Mouse (Mus musculus) hindbrain, embryonic 15.5 days (tissue): ENCODE measurements at regions not wholly inside any gene's neighbourhood (a gene's known extent, or its start where the extent isn't known, plus 50 kb on each side); places are given as distances from the start of the nearest gene placed in this dataset.
"Not testable (repeated sequence)": the region's sequence is repeated elsewhere in the genome, so short reads cannot be mapped to it uniquely, and the experiment has no call there.

Source experiments
- ATAC-seq: fragments of 200-750 bp; cut with Nextera tagmentation; 2 replicates; pipeline ENCODE4 v1.8.0; 2017; ENCODE audit warnings: low read depth, moderate number of reproducible peaks, moderate TSS enrichment; ENCODE audit not compliant: low FRiP score
- H3K27ac ChIP-seq: fragments of 300-500 bp; sonication (generic); replicated peaks from 2 replicates; pipeline ENCODE4 v1.5.1; 2015; ENCODE audit warnings: mild to moderate bottlenecking, inconsistent platforms
- H3K27me3 ChIP-seq: fragments of 300-500 bp; sonication (generic); 2 replicates; pipeline ENCODE4 v1.6.1; 2015; ENCODE audit warnings: control low read depth, inconsistent platforms
- H3K36me3 ChIP-seq: fragments of 300-500 bp; sonication (generic); 2 replicates; pipeline ENCODE4 v1.6.1; 2015; ENCODE audit warnings: control low read depth, inconsistent platforms
- H3K4me1 ChIP-seq: fragments of 300-500 bp; sonication (generic); replicated peaks from 2 replicates; pipeline ENCODE4 v1.6.1; 2015; ENCODE audit warnings: control low read depth, inconsistent platforms
- H3K4me2 ChIP-seq: fragments of 300-500 bp; sonication (generic); 2 replicates; pipeline ENCODE4 v1.6.1; 2015; ENCODE audit warnings: moderate library complexity, mild to moderate bottlenecking, inconsistent platforms
- H3K4me3 ChIP-seq: fragments of 300-500 bp; sonication (generic); 2 replicates; pipeline ENCODE4 v1.5.1; 2015; ENCODE audit warnings: mild to moderate bottlenecking, inconsistent platforms
- H3K9ac ChIP-seq: fragments of 300-500 bp; sonication (generic); 2 replicates; pipeline ENCODE4 v1.6.1; 2015; ENCODE audit warnings: inconsistent platforms
- H3K9me3 ChIP-seq: fragments of 300-500 bp; sonication (generic); 2 replicates; pipeline ENCODE4 v1.6.1; 2016; ENCODE audit warnings: control low read depth, inconsistent platforms
- WGBS: fragments of 180-500 bp; shearing (Covaris S2); methylation state at CpG from one replicate; pipeline ENCODE4 v1.1.7; 2015; 5-methylcytosine and 5-hydroxymethylcytosine counted together

DNA sequence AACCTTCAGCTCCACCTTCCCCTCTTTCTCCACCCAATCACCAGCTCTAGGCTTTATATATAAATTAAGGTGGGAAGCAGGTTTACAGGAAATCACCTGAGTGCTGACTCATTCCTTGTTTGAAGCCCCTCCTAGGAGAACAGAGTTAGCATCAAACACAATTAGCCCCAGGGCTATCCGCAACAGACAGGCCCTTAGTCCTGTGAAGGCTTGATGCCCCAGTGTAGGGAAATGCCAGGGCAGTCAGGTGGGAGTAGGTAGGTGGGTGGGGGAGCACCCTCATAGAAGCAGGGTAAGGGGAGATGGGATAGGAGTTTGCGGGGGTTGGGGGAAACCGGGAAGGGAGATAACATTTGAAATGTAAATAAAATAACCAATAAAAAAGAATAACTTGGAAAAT is 123.2 kb downstream of the Brms1l start:
- ATAC-seq, H3K4me3 ChIP-seq, H3K9ac ChIP-seq, H3K4me1 ChIP-seq, H3K27me3 ChIP-seq, H3K9me3 ChIP-seq, H3K36me3 ChIP-seq, H3K4me2 ChIP-seq, H3K27ac ChIP-seq: not testable (repeated sequence)
- WGBS: 97% methylated on average over 3 of the region's 3 CpGs

DNA sequence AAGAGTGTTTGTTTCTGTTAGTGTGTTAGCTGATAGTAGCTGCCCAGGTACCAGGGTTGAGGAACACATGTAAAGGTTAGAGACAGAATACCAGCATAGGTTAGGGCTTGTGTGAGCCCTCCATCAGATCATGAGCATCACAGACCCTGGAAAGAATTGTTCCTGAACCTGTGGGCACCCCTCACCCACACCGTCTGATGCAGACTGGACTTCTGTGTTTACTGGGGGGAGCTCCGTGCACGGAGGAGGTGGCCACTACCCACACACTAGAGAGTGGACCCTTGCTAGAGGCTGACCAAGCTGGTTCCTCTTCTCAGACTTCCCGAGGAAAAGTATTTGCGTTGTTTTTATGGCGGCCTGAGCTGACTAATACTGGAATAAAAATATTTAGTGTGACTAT is 104.4 kb downstream of the Brms1l start:
- no peaks in the 10 kb centered on the region for H3K9me3 ChIP-seq
- 97% methylated on average over 6 of the region's 6 CpGs for WGBS
- no peak overlapping the region for H3K9ac ChIP-seq
- no peaks in the 10 kb centered on the region for H3K36me3 ChIP-seq
- H3K4me1 ChIP-seq: peaks cover 13% of the 10 kb centered on the region
- peaks cover 3% of the 10 kb centered on the region; the same call in 1 of the 2 replicates for H3K27me3 ChIP-seq
- H3K4me3 ChIP-seq: no peak overlapping the region
- no peak overlapping the region for H3K4me2 ChIP-seq
- ATAC-seq: peak; percentile 50; the same call in 1 of the 2 replicates
- peak overlapping the region; percentile 49; the same call in 1 of the 2 replicates for H3K27ac ChIP-seq

DNA sequence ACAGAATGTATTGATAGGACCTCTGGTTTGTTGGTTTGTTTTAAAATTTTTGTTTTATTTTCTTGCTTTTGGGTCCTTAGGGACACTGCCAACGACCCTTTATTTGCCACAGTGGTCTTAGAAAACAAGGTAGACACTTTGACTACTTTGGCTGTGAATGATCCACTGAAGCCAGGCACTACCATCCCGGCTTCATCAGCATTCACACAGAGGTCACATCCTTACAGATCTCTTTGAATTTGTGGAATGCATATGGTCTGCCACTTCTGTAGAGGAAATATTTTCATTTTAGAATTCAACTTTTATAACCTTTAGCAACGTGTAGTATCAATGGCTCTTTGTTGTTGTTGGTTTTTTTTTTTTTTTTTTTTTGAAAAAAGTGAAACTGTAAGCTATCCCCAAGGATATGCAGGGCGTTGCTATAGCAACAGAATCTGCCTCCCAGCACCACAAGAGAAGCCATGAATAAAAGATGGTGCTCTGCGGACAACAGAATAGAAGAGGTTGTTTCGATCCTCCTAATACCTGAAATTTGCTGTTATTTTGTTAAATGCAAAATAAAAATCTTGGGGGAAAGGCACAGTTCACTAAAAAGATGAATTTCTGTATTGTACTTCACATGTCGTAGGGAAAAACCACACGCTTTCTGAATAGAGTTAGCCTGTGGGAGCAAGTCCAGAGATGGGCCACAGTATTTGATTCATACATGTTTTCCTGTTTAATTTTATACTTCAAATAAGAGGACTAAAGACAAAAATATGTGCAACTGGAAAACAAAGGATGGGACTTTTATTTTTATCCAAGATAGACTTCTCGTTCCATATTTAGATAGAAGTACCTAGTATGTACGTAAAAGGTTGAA is 103.4 kb downstream of the Brms1l start:
- ATAC-seq: peak; percentile 92
- peak overlapping the region; percentile 21 for H3K4me2 ChIP-seq

DNA sequence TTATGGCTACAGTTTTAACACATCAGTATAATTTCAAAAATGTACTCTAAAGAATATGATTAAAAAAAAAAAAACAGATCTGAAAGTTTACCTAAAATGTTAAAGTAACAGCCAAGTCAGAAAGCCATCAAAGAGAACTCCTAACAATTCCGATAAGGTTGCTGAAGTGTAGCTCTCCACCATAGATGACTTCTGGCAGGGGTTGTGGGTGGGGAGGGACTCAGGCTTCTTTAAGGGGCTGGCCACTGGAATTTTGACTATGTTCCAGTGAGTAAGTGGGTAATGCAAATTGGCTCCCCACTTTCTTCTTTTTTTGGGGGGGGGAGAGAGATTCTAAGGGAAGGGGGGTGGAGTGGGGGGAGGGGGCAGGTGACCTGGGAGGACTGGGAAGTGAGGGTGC is 98.0 kb downstream of the Brms1l start:
- WGBS: 57% methylated on average over 1 of the region's 1 CpGs
- ATAC-seq: no peak
- peaks cover 45% of the 10 kb centered on the region for H3K27me3 ChIP-seq

More for the DNA sequence above, 103.4 kb downstream of the Brms1l start:
- no peak overlapping the region for H3K9ac ChIP-seq
- H3K9me3 ChIP-seq: no peaks in the 10 kb centered on the region
- no peak overlapping the region for H3K4me3 ChIP-seq
- peak overlapping the region; percentile 79 for H3K27ac ChIP-seq
- H3K36me3 ChIP-seq: no peaks in the 10 kb centered on the region
- peaks cover 13% of the 10 kb centered on the region for H3K4me1 ChIP-seq
- H3K27me3 ChIP-seq: peaks cover 7% of the 10 kb centered on the region
- WGBS: 35% methylated on average over 10 of the region's 10 CpGs

DNA sequence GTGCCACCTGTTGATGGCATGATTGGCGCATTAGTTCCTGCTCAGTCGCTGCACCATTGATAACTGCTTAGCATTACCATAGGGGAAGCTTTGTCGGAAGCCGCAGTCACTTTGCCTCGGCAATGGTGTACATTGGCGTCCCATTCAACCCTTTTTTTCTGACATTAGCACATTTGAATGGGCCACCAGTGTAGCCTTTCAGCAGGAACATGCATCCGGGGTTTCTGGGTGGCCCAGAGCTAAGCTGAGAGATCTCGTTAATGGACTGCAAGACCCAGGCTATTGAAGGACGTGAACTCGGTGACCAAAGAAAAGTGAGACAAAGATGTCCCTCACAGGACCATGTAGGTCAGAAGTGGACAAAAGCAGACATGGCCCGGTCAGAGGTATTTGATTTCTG is 97.3 kb downstream of the Brms1l start:
- Histone ChIP-seq H3K9me3 (no peaks in the 10 kb centered on the region), H3K27me3 (peaks cover 45% of the 10 kb centered on the region), H3K4me1 (no peaks in the 10 kb centered on the region), H3K4me2 (no peak overlapping the region), H3K9ac (no peak overlapping the region), H3K4me3 (no peak overlapping the region), H3K36me3 (no peaks in the 10 kb centered on the region), H3K27ac (no peak overlapping the region)
- ATAC-seq: 0 out of 2 replicates have a peak, but pooled peaks have one; percentile 23
- 16% methylated on average over 11 of the region's 11 CpGs for WGBS

More for the DNA sequence above, 98.0 kb downstream of the Brms1l start:
- no peak overlapping the region for H3K9ac ChIP-seq
- H3K36me3 ChIP-seq: no peaks in the 10 kb centered on the region
- H3K9me3 ChIP-seq: no peaks in the 10 kb centered on the region
- peaks cover 5% of the 10 kb centered on the region for H3K4me1 ChIP-seq
- no peak overlapping the region for H3K27ac ChIP-seq
- H3K4me2 ChIP-seq: no peak overlapping the region
- H3K4me3 ChIP-seq: no peak overlapping the region

DNA sequence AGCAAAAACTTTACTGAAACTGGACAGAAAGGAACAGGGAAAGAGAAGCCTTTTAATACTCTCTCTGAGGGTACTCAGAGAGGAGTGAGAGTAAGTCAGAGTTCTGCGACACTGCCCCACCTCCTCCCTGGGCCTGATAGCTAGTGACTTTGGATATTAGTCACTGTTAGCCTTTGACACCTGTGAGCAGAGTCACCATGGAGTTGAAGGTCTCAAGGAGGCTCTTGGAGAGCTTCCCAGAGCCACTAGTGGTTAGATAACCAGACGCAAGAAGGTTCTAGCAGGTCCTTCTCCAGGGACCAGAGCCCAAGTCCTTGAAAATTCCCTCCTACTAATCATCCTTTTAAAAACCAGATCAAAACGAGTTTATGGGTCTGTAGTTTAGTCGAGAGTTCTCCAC is 94.3 kb downstream of the Brms1l start:
- no peak for ATAC-seq
- Histone ChIP-seq H3K27ac (no peak overlapping the region), H3K27me3 (peaks cover 41% of the 10 kb centered on the region), H3K9me3 (no peaks in the 10 kb centered on the region), H3K4me2 (no peak overlapping the region), H3K36me3 (no peaks in the 10 kb centered on the region), H3K9ac (no peak overlapping the region), H3K4me1 (no peaks in the 10 kb centered on the region), H3K4me3 (no peak overlapping the region)
- 84% methylated on average over 4 of the region's 4 CpGs for WGBS

DNA sequence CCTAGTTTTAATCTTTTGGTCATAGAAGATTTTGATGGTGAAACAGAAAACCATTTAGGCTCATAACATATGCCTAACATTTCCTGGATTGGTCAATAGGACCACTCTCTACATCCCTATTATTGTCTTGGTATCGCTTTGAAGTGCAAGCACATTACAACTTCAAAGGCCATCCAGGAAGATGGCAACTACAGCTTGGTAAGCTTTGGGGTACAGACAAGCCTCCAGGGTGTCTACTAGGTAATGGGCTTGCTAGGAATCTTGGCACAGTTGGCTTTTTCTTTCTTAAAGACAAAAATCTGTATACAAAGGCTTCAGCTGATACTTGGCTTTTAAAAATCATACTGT is 90.8 kb downstream of the Brms1l start:
- Histone ChIP-seq H3K9me3 (no peaks in the 10 kb centered on the region), H3K4me1 (no peaks in the 10 kb centered on the region), H3K4me2 (no peak overlapping the region), H3K36me3 (no peaks in the 10 kb centered on the region), H3K27ac (no peak overlapping the region), H3K4me3 (no peak overlapping the region), H3K27me3 (peaks cover 17% of the 10 kb centered on the region), H3K9ac (no peak overlapping the region)
- ATAC-seq: no peak
- 64% methylated on average over 1 of the region's 1 CpGs for WGBS

DNA sequence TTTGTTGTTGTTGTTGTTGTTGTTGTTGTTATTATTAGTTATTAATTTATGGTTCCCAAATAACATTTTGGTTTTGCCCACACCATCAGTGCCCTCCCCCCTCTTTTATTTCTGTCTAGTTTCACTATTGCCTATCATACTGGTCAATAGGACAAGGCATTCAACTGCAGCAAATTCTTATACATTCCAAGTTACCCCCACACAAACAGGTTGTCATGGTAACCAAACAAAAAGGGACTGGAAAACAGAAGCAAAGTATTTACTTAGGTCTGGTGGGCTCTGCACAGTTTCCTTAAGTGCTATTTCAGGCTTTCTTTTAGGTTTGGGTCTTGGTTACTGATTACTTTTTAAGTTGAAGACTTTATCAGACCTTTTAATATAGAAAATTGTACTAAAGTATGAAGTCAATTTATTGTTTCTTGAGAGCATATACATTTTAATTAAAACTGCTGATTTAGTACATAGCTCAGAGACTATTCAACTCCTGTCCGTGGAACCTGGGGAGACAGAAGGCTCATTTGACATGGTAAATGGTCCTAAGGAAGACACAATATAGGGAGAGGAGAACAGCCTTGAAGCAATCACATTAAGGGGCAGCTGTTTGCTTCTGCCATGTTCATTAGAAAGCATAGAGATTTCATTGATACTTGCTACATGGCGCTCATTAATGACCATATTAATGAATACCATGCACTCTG is 90.3 kb downstream of the Brms1l start:
- Histone ChIP-seq H3K4me1 (no peaks in the 10 kb centered on the region), H3K27me3 (peaks cover 15% of the 10 kb centered on the region), H3K4me3 (no peak overlapping the region), H3K36me3 (no peaks in the 10 kb centered on the region), H3K4me2 (no peak overlapping the region), H3K27ac (no peak overlapping the region), H3K9me3 (no peaks in the 10 kb centered on the region), H3K9ac (no peak overlapping the region)
- ATAC-seq: no peak
- WGBS: 39% methylated on average over 2 of the region's 2 CpGs
